Mouse (Mus musculus): ENCODE measurements at regions not wholly inside any gene's neighbourhood (a gene's known extent, or its start where the extent isn't known, plus 50 kb on each side); places are given as distances from the start of the nearest gene placed in this dataset.

DNA sequence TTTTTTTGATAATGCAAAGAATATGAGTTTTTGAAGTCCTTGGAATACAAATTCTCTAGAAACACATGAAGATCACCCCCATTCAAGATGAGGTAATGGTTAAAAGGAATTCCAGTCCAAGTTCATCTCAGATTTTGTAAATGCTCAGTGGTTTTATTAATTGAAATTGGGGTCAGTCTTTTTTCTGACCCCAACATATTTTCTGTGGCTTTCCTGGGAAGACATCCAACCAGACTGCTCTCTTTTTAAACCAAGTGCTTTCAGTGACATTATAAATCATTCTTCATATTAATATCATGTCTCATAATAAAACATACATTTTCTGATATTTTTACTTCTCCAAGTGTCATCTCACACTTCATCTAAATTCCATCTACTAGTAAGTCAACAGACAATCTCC lies 725.0 kb upstream of the Kirrel3 start:
- Histone ChIP-seq H3K27me3 (replicated peaks; ENCODE audit: control insufficient read depth, insufficient read depth, low read length) (no peaks in the 10 kb centered on the region), H3K9me3 (ENCODE audit: control insufficient read depth, low read length) (no peaks in the 10 kb centered on the region), H3K36me3 (ENCODE audit: control insufficient read depth, insufficient read depth, low read length) (no peaks in the 10 kb centered on the region), H3K4me2 (ENCODE audit: low read depth, low read length) (no peak overlapping the region), H3K4me3 (ENCODE audit: low read depth, low read length) (no peak overlapping the region), H3K9ac (ENCODE audit: low read depth, low read length) (no peak overlapping the region), H3K27ac (replicated peaks; ENCODE audit: low read depth, low read length) (no peak overlapping the region), H3K4me1 (ENCODE audit: control insufficient read depth, insufficient read depth, low read length) (no peaks in the 10 kb centered on the region)
- peak; percentile 10 for DNase-seq (ENCODE audit: low spot score)
- no peak for ATAC-seq (ENCODE audit: low read depth)

DNA sequence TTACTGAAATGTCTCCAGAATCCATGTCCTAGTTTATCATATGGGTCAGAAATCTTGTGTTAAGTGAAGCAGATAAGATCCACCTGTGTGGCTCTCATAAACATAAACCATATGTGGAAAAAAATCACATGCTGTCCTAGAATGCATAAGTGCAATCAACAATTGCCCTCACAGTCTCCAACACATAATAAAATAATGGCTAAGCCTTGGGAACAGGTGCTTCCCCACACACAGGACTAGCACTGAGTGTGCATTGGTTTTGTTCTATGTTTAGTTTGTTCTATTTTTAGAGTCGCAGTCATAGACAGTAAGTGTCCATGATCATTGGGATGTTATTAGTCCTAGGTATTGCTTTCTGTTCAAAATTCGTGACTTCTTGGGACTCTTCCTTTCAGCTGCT lies 719.5 kb upstream of the Kirrel3 start:
- Histone ChIP-seq H3K36me3 (ENCODE audit: control insufficient read depth, insufficient read depth, low read length) (no peaks in the 10 kb centered on the region), H3K4me2 (ENCODE audit: low read depth, low read length) (no peak overlapping the region), H3K4me1 (ENCODE audit: control insufficient read depth, insufficient read depth, low read length) (no peaks in the 10 kb centered on the region), H3K27me3 (replicated peaks; ENCODE audit: control insufficient read depth, insufficient read depth, low read length) (no peaks in the 10 kb centered on the region), H3K4me3 (ENCODE audit: low read depth, low read length) (no peak overlapping the region), H3K27ac (replicated peaks; ENCODE audit: low read depth, low read length) (no peak overlapping the region), H3K9me3 (ENCODE audit: control insufficient read depth, low read length) (no peaks in the 10 kb centered on the region), H3K9ac (ENCODE audit: low read depth, low read length) (no peak overlapping the region)
- ATAC-seq (ENCODE audit: low read depth): no peak
- 73% methylated on average over 2 of the region's 2 CpGs for WGBS
- DNase-seq (ENCODE audit: low spot score): no peak

- WGBS: 95% methylated on average over 2 of the region's 2 CpGs
- Histone ChIP-seq H3K4me3 (ENCODE audit: low read depth, low read length) (no peak overlapping the region), H3K9me3 (ENCODE audit: control insufficient read depth, low read length) (no peaks in the 10 kb centered on the region), H3K36me3 (ENCODE audit: control insufficient read depth, insufficient read depth, low read length) (no peaks in the 10 kb centered on the region), H3K4me1 (ENCODE audit: control insufficient read depth, insufficient read depth, low read length) (no peaks in the 10 kb centered on the region), H3K27ac (replicated peaks; ENCODE audit: low read depth, low read length) (no peak overlapping the region), H3K9ac (ENCODE audit: low read depth, low read length) (no peak overlapping the region), H3K27me3 (replicated peaks; ENCODE audit: control insufficient read depth, insufficient read depth, low read length) (no peaks in the 10 kb centered on the region), H3K4me2 (ENCODE audit: low read depth, low read length) (no peak overlapping the region)
- DNase-seq (ENCODE audit: low spot score): no peak
- ATAC-seq (ENCODE audit: low read depth): no peak
These were observed 715.9 kb upstream of the Kirrel3 start for GRCm38 (mm10) chr9:33769811-33770210.

- ATAC-seq (ENCODE audit: low read depth) (no peak), DNase-seq (ENCODE audit: low spot score) (no peak)
- Histone ChIP-seq H3K4me3 (ENCODE audit: low read depth, low read length) (no peak overlapping the region), H3K9ac (ENCODE audit: low read depth, low read length) (no peak overlapping the region), H3K9me3 (ENCODE audit: control insufficient read depth, low read length) (no peaks in the 10 kb centered on the region), H3K4me1 (ENCODE audit: control insufficient read depth, insufficient read depth, low read length) (no peaks in the 10 kb centered on the region), H3K27me3 (replicated peaks; ENCODE audit: control insufficient read depth, insufficient read depth, low read length) (no peaks in the 10 kb centered on the region), H3K27ac (replicated peaks; ENCODE audit: low read depth, low read length) (no peak overlapping the region), H3K4me2 (ENCODE audit: low read depth, low read length) (no peak overlapping the region), H3K36me3 (ENCODE audit: control insufficient read depth, insufficient read depth, low read length) (no peaks in the 10 kb centered on the region)
- WGBS: 67% methylated on average over 5 of the region's 5 CpGs
These were observed 711.5 kb upstream of the Kirrel3 start for GRCm38 (mm10) chr9:33774178-33774577.

DNA sequence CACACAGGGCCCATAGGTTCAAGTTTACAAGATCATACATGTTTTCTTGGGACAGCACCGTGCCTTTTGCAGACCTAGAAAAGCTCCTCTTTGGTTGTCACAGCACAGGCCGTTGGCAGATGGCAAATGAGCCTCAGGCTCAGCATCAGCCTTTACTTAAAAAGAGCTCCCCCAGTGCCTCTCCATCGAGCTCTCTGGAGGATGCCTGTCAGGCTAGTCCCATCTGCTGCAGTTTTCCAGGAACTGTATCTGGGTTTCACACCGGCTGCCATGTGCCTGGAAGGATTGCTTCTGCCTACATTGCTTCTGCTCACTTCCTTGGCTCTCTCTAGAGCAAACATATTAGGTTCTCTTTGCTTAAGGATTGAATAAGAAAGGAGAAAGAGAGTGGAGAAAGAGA lies 695.1 kb upstream of the Kirrel3 start:
- Histone ChIP-seq H3K27ac (replicated peaks; ENCODE audit: low read depth, low read length) (no peak overlapping the region), H3K9ac (ENCODE audit: low read depth, low read length) (no peak overlapping the region), H3K27me3 (replicated peaks; ENCODE audit: control insufficient read depth, insufficient read depth, low read length) (no peaks in the 10 kb centered on the region), H3K9me3 (ENCODE audit: control insufficient read depth, low read length) (no peaks in the 10 kb centered on the region), H3K4me3 (ENCODE audit: low read depth, low read length) (no peak overlapping the region), H3K4me2 (ENCODE audit: low read depth, low read length) (no peak overlapping the region), H3K36me3 (ENCODE audit: control insufficient read depth, insufficient read depth, low read length) (no peaks in the 10 kb centered on the region), H3K4me1 (ENCODE audit: control insufficient read depth, insufficient read depth, low read length) (no peaks in the 10 kb centered on the region)
- DNase-seq (ENCODE audit: low spot score) (no peak), ATAC-seq (ENCODE audit: low read depth) (no peak)
- WGBS: 68% methylated on average over 4 of the region's 4 CpGs

- WGBS: 51% methylated on average over 6 of the region's 6 CpGs
- no peak overlapping the region for H3K4me3 ChIP-seq (ENCODE audit: low read depth, low read length)
- H3K4me2 ChIP-seq (ENCODE audit: low read depth, low read length): no peak overlapping the region
- peak; percentile 75; the same call in 1 of the 2 replicates for ATAC-seq (ENCODE audit: low read depth)
- no peaks in the 10 kb centered on the region for H3K9me3 ChIP-seq (ENCODE audit: control insufficient read depth, low read length)
- no peak overlapping the region for H3K27ac ChIP-seq (replicated peaks; ENCODE audit: low read depth, low read length)
- H3K36me3 ChIP-seq (ENCODE audit: control insufficient read depth, insufficient read depth, low read length): no peaks in the 10 kb centered on the region
- no peak overlapping the region for H3K9ac ChIP-seq (ENCODE audit: low read depth, low read length)
- DNase-seq (ENCODE audit: low spot score): peak; percentile 46
- no peaks in the 10 kb centered on the region for H3K27me3 ChIP-seq (replicated peaks; ENCODE audit: control insufficient read depth, insufficient read depth, low read length)
- peaks cover 2% of the 10 kb centered on the region; the same call in 1 of the 2 replicates for H3K4me1 ChIP-seq (ENCODE audit: control insufficient read depth, insufficient read depth, low read length)
These were observed 685.4 kb upstream of the Kirrel3 start for GRCm38 (mm10) chr9:33800250-33800649.

- 15% methylated on average over 1 of the region's 1 CpGs for WGBS
- peak; percentile 71; the same call in 1 of the 2 replicates for ATAC-seq (ENCODE audit: low read depth)
- H3K27ac ChIP-seq (replicated peaks; ENCODE audit: low read depth, low read length): no peak overlapping the region; the same call in 1 of the 2 replicates
- no peak overlapping the region for H3K4me2 ChIP-seq (ENCODE audit: low read depth, low read length)
- H3K36me3 ChIP-seq (ENCODE audit: control insufficient read depth, insufficient read depth, low read length): no peaks in the 10 kb centered on the region
- DNase-seq (ENCODE audit: low spot score): peak; percentile 70
- peaks cover 2% of the 10 kb centered on the region; the same call in 1 of the 2 replicates for H3K4me1 ChIP-seq (ENCODE audit: control insufficient read depth, insufficient read depth, low read length)
- no peak overlapping the region for H3K4me3 ChIP-seq (ENCODE audit: low read depth, low read length)
- H3K9ac ChIP-seq (ENCODE audit: low read depth, low read length): no peak overlapping the region
- no peaks in the 10 kb centered on the region for H3K27me3 ChIP-seq (replicated peaks; ENCODE audit: control insufficient read depth, insufficient read depth, low read length)
- no peaks in the 10 kb centered on the region for H3K9me3 ChIP-seq (ENCODE audit: control insufficient read depth, low read length)
These were observed 684.9 kb upstream of the Kirrel3 start for GRCm38 (mm10) chr9:33800763-33801162.

GRCm38 (mm10) chr9:33814739-33815368 lies 670.8 kb upstream of the Kirrel3 start:
- Histone ChIP-seq H3K4me1 (ENCODE audit: control insufficient read depth, insufficient read depth, low read length) (no peaks in the 10 kb centered on the region), H3K36me3 (ENCODE audit: control insufficient read depth, insufficient read depth, low read length) (no peaks in the 10 kb centered on the region), H3K27ac (replicated peaks; ENCODE audit: low read depth, low read length) (no peak overlapping the region), H3K4me2 (ENCODE audit: low read depth, low read length) (no peak overlapping the region), H3K9ac (ENCODE audit: low read depth, low read length) (no peak overlapping the region), H3K9me3 (ENCODE audit: control insufficient read depth, low read length) (no peaks in the 10 kb centered on the region), H3K4me3 (ENCODE audit: low read depth, low read length) (no peak overlapping the region), H3K27me3 (replicated peaks; ENCODE audit: control insufficient read depth, insufficient read depth, low read length) (no peaks in the 10 kb centered on the region)
- ATAC-seq (ENCODE audit: low read depth) (no peak), DNase-seq (ENCODE audit: low spot score) (no peak)
- 63% methylated on average over 5 of the region's 5 CpGs for WGBS

All from embryonic facial prominence, embryonic 14.5 days (tissue).